Mouse (Mus musculus): ENCODE results near the gene Gcn1l1. TPM values are rescaled to one million over a fixed set of nuclear protein-coding genes. Genes with fewer than 3 reads are reported as not detected.
A peak's percentile ranks its signal among the peaks of the same experiment; 100 is the strongest.
"Not testable (repeated sequence)": the region's sequence is repeated elsewhere in the genome, so short reads cannot be mapped to it uniquely, and the experiment has no call there.

The Gcn1l1 gene
- polyA plus RNA-seq, 1 experiment from 2014 or later, result 44.4 TPM

DNA sequence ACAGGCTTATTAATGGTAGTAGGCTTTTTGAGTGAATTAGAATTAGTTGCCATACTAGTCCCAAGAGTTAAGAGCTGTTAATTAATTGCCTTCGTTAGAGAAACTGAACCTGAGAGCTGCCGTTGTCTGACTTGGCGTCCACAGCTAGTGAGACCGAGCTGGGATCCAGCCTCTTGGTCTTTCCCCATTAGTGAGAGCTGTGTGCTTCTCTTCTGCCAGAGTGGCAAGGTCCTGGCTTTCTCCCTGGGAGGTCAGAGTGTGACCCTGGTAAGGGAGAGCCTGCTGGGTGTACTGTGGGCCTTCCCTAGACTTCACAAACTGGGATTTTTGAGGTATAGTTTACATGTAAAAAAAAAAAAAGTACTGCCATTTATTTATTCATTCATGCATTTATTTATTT, 4.7 kb downstream of the Gcn1l1 start:
- Histone ChIP-seq H3K9ac (no peak overlapping the region), H3K4me2 (no peak overlapping the region), H3K36me3 (peaks cover 27% of the 10 kb centered on the region), H3K27me3 (no peaks in the 10 kb centered on the region), H3K9me3 (no peaks in the 10 kb centered on the region), H3K27ac (replicated peaks) (no peak overlapping the region), H3K4me3 (no peak overlapping the region), H3K4me1 (replicated peaks) (peaks cover 21% of the 10 kb centered on the region)
- 63% methylated on average over 4 of the region's 4 CpGs for WGBS
- no peak for ATAC-seq (ENCODE audit: low FRiP score, low read depth)

DNA sequence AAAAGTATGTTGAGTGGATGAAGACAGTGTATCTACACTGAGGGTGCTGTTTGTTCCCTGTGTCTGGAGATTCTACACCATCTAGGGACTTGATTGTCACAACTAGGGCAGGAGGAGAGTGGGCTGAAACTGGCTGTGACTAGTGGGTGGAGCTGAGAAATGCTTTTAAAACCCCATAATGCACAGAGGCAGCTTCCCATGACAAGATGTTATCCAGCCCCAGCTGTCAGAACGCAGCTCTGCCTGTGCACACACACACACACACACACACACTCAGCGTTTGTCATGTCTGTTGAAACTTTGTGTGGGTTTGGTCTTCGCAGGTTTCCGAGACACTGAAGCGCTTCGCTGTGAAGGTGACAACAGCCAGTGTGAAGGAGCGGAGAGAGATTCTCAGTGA, 6.0 kb downstream of the Gcn1l1 start:
- H3K4me1 ChIP-seq (replicated peaks), result peaks cover 14% of the 10 kb centered on the region
- ATAC-seq (ENCODE audit: low FRiP score, low read depth), result no peak
- peaks cover 39% of the 10 kb centered on the region for H3K36me3 ChIP-seq
- H3K9me3 ChIP-seq, result no peaks in the 10 kb centered on the region
- H3K27me3 ChIP-seq, result no peaks in the 10 kb centered on the region
- H3K27ac ChIP-seq (replicated peaks), result no peak overlapping the region
- 96% methylated on average over 7 of the region's 7 CpGs for WGBS
- no peak overlapping the region for H3K9ac ChIP-seq
- H3K4me2 ChIP-seq, result no peak overlapping the region
- H3K4me3 ChIP-seq, result no peak overlapping the region

DNA sequence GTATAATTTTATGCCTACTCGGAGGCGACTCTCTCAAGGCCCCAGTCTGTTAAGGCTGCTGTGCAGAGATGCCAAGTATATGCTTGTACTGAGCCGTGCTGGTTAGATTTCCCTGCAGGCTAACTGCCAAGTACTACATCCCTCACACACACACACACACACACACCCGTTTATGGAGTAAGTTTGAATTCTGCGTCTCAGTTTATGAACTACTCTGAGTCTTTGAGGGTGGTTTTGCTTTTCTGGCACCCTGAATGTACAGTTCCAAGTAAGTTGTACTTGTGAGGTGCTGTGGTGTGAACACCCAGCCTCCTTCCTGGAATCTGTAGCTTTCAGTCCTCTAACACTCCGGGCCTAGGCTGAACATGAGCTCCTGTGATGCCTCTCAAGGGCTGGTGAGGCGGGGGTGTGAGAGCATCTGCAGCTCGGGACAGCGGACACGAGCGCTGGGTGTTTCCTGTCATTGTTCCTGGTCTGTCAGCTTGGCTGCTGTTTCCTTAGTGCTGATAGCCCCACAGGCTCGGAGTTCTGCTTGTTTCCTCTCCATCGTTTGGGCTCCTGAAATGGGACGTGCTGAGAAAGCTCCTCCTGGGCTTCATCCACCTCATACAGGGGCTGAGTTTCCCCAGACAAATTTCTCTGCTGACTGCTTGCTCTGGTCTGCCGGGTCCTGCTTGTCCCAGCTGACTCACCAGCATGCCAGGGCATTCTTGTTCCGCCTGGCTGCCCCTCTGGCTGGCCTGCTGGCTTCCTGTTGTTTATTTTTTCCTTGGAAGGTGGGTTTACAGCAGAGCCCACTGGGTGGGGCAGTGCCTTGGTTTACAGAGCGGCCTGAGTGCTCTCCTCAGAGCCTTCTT, 7.9 kb downstream of the Gcn1l1 start:
- H3K9ac ChIP-seq, result no peak overlapping the region
- H3K4me1 ChIP-seq (replicated peaks), result 0 out of 2 replicates have a peak, but pooled peaks cover 6% of the 10 kb centered on the region
- no peak overlapping the region for H3K4me2 ChIP-seq
- H3K36me3 ChIP-seq, result peaks cover 53% of the 10 kb centered on the region
- WGBS, result 62% methylated on average over 17 of the region's 17 CpGs
- no peaks in the 10 kb centered on the region for H3K27me3 ChIP-seq
- no peak overlapping the region for H3K4me3 ChIP-seq
- peak overlapping the region; percentile 4 for H3K27ac ChIP-seq (replicated peaks)
- no peaks in the 10 kb centered on the region for H3K9me3 ChIP-seq
- no peak for ATAC-seq (ENCODE audit: low FRiP score, low read depth)

DNA sequence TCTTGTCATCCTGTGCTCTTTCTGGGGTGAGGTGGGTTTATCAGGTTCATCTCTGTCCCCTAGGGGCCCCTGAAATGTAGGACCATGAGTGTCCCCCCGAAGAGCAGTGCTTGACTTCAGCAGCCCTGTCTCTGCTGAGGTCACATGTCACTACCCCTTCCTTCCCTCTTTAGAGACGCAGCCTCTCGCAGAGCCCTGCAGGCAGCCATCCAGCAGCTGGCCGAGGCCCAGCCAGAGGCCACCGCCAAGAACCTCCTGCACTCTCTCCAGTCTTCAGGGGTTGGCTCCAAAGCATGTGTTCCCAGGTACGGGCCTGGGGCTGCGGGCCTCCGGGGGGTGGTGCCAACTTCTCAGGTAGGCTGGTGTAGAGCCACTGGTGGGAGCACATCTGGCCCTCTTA, 9.9 kb downstream of the Gcn1l1 start:
- Histone ChIP-seq H3K36me3 (peaks cover 71% of the 10 kb centered on the region), H3K4me1 (replicated peaks) (no peaks in the 10 kb centered on the region), H3K4me3 (no peak overlapping the region), H3K9ac (no peak overlapping the region), H3K9me3 (no peaks in the 10 kb centered on the region), H3K27me3 (no peaks in the 10 kb centered on the region), H3K27ac (replicated peaks) (no peak overlapping the region), H3K4me2 (no peak overlapping the region)
- 84% methylated on average over 8 of the region's 8 CpGs for WGBS
- no peak for ATAC-seq (ENCODE audit: low FRiP score, low read depth)

DNA sequence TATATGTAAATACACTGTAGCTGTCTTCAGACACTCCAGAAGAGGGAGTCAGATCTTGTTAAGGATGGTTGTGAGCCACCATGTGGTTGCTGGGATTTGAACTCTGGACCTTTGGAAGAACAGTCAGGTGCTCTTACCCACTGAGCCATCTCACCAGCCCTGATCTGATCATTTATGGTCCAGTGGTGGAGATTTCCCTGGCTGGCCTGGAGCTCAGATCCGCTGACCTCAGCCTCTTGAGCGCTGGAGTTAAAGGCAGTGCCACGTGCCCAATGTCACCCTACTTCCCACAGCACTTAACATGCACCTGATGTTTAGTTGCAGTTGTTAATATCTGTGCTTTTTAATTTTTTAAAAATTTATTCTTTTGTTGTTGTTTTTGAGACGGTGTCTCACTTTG, 12.6 kb downstream of the Gcn1l1 start:
- H3K4me1 ChIP-seq (replicated peaks); H3K27me3 ChIP-seq: not testable (repeated sequence)

DNA sequence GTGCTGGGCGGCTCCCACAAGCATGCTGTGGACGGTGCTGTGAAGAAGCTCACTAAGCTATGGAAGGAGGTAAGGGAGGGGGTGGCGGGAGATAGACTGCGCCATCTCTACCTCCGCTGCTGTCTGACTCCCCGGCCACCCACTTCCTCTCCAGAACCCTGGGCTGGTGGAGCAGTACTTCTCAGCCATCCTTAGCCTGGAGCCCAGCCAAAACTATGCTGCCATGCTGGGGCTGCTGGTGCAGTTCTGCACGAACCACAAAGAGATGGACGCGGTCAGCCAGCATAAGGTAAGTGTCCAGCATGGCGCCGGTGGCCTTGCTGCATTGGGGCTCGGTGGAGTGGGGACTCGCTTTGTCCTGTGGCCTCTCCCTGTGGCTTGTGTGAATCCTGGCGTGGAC, 13.9 kb downstream of the Gcn1l1 start:
- Histone ChIP-seq H3K27me3 (no peaks in the 10 kb centered on the region), H3K36me3 (peaks cover 91% of the 10 kb centered on the region), H3K9me3 (no peaks in the 10 kb centered on the region), H3K4me3 (no peak overlapping the region), H3K4me1 (replicated peaks) (no peaks in the 10 kb centered on the region), H3K4me2 (no peak overlapping the region), H3K9ac (no peak overlapping the region), H3K27ac (replicated peaks) (no peak overlapping the region)
- WGBS, result 93% methylated on average over 14 of the region's 14 CpGs
- ATAC-seq (ENCODE audit: low FRiP score, low read depth), result no peak

More for the DNA sequence above, 12.6 kb downstream of the Gcn1l1 start:
- ATAC-seq (ENCODE audit: low FRiP score, low read depth); H3K9me3 ChIP-seq; H3K9ac ChIP-seq; H3K4me3 ChIP-seq; H3K27ac ChIP-seq (replicated peaks); H3K4me2 ChIP-seq: not testable (repeated sequence)
- 95% methylated on average over 4 of the region's 4 CpGs for WGBS
- H3K36me3 ChIP-seq, result peaks cover 84% of the 10 kb centered on the region

DNA sequence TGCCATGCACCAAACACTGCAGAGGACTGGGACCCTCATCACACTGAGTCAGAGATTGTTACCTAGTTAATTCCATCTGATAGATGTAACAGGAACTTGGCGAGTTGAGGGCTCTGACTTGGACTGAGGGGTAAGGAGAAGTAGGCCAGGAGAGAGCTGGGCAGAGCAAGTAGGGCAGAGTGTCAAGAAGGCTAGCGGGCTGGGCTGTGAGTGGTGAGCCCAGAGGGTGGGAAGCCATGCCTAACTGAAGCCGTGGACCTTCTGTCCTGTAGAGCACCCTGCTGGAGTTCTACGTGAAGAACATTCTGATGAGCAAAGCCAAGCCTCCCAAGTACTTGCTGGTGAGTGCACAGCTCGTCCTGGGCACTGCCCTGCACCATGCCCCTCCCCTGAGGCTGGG, 14.3 kb downstream of the Gcn1l1 start:
- Histone ChIP-seq H3K9me3 (no peaks in the 10 kb centered on the region), H3K4me1 (replicated peaks) (no peaks in the 10 kb centered on the region), H3K4me3 (no peak overlapping the region), H3K36me3 (peaks cover 92% of the 10 kb centered on the region), H3K27ac (replicated peaks) (no peak overlapping the region), H3K4me2 (no peak overlapping the region), H3K9ac (no peak overlapping the region), H3K27me3 (no peaks in the 10 kb centered on the region)
- 83% methylated on average over 5 of the region's 5 CpGs for WGBS
- no peak for ATAC-seq (ENCODE audit: low FRiP score, low read depth)

DNA sequence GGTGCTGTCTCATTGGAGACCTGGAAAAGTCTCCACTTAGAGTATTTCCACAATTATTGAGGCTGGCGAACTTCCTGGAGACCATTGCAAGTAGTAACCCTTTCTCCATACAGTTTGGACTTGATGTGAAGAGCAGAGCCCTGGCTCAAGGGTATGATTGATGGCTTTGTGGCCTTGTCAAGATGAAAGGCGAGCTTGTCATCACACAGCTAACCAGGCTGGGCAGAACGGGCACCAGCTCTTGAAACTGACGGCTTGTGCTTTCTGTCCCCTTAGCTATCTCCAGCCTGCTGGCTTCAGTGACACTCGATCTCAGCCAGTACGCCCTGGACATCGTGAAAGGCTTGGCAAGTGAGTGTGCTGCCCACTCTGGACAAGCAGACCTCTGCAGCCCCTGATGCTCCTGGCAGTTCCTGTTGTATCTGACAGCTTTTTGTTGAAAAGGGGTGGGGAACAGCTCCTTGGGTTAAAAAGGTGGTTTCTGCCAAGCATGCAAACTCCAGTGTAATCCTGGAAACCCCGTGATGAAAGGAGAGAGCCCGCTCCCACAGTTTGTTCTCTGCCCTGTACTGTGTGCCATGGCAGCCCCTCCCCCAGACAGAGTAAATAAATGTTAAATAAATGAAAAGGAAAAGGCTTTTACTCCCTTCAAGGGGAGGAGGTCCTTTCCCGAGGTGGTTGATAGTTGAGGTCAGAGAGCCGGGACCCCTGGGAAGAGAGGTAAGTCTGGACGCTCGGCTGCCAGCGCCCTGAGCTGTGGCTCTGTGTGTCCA, 15.4 kb downstream of the Gcn1l1 start:
- Histone ChIP-seq H3K9ac (no peak overlapping the region), H3K4me1 (replicated peaks) (no peaks in the 10 kb centered on the region), H3K4me3 (no peak overlapping the region), H3K27me3 (no peaks in the 10 kb centered on the region), H3K27ac (replicated peaks) (no peak overlapping the region), H3K9me3 (no peaks in the 10 kb centered on the region), H3K36me3 (peaks cover 92% of the 10 kb centered on the region), H3K4me2 (no peak overlapping the region)
- no peak for ATAC-seq (ENCODE audit: low FRiP score, low read depth)
- WGBS, result 96% methylated on average over 14 of the region's 14 CpGs

DNA sequence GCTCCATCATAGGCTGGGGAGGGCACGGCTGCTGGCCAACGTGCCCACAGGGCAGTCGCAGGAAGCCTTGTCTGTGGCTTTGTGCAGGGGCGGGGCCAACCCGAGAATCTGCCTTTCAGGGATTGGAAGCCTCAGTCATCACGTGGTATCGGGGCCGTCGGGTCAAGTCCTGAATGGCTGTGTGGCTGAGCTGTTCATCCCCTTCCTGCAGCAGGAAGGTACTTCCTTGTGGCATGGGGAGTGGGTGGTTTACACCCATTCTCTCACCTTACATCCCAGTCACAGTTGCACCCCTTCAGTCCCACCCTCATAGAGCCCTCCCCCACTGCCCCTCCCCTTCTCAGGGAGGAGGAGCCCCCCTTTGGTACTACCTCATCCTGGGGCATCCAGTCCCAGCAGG, 16.6 kb downstream of the Gcn1l1 start:
- WGBS, result 94% methylated on average over 9 of the region's 9 CpGs
- no peak for ATAC-seq (ENCODE audit: low FRiP score, low read depth)
- no peak overlapping the region for H3K27ac ChIP-seq (replicated peaks)
- H3K9me3 ChIP-seq, result no peaks in the 10 kb centered on the region
- peaks cover 94% of the 10 kb centered on the region for H3K36me3 ChIP-seq
- no peak overlapping the region for H3K4me3 ChIP-seq
- no peaks in the 10 kb centered on the region for H3K27me3 ChIP-seq
- H3K9ac ChIP-seq, result no peak overlapping the region
- no peaks in the 10 kb centered on the region for H3K4me1 ChIP-seq (replicated peaks)
- H3K4me2 ChIP-seq, result no peak overlapping the region

DNA sequence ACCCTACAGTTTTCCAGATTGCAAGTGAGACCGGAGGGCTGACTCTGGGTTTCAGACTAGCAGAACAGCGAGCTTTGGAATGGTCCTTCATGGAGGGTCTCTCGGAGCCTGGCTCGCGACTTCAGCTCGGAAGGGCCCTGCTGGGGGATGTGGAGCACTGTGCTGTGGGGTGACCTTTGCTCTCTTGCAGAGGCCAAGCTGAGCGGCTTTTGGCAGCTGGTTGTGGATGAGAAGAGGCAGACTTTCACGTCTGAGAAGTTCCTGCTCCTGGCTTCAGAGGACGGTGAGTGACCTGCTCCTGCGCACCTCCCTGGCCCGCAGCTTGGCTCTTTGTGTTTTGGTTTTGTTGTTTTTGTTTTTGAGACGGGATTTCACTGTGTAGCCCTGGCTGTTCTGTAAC, 20.6 kb downstream of the Gcn1l1 start:
- no peak overlapping the region for H3K4me2 ChIP-seq
- H3K9me3 ChIP-seq, result no peaks in the 10 kb centered on the region
- H3K4me3 ChIP-seq, result no peak overlapping the region
- 83% methylated on average over 12 of the region's 12 CpGs for WGBS
- no peak for ATAC-seq (ENCODE audit: low FRiP score, low read depth)
- no peak overlapping the region for H3K9ac ChIP-seq
- no peak overlapping the region for H3K27ac ChIP-seq (replicated peaks)
- no peaks in the 10 kb centered on the region for H3K27me3 ChIP-seq
- peaks cover 95% of the 10 kb centered on the region for H3K36me3 ChIP-seq
- no peaks in the 10 kb centered on the region for H3K4me1 ChIP-seq (replicated peaks)

DNA sequence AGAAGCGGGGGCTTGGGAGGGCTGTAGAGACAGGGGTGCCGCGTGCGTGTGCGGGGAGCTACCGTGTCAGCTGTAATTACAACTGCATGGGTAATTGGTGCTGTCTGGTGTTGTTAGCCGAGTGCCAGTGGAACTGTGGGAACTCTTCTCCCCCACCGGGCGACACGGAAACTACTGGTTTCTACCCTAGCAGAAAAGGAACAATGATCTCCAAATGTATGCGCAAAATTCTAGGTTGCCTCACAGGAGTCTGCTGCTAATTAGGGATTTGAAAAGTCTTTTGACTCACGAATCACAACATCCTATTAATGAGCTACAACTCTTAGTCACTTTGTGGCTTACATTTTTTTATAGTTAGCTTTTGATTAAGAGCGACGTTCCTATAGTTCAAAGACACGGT, 21.1 kb downstream of the Gcn1l1 start:
- H3K27ac ChIP-seq (replicated peaks), result no peak overlapping the region
- WGBS, result 60% methylated on average over 15 of the region's 15 CpGs

DNA sequence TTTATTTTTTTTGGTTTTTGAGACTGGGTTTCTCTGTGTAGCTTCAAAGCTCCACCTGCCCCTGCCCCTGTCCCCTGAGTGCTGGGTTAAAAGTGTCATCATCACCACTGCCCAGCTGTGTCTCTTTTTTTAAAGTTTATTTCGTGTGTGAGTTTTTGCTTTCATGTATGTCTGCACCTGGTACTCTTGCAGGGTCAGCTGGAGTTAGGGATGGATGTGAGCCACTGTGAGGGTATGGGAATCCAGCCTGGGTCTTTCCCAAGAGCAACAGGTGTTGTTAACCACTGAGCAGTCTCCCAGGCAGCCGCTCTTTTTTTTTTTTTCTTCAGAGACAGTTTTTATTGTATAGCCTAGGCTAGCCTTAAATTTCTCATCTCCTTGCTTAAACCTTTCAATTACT, 21.7 kb downstream of the Gcn1l1 start:
- no peak for ATAC-seq (ENCODE audit: low FRiP score, low read depth)
- WGBS, result 98% methylated on average over 2 of the region's 2 CpGs
- no peak overlapping the region for H3K4me2 ChIP-seq
- no peaks in the 10 kb centered on the region for H3K9me3 ChIP-seq
- no peak overlapping the region for H3K9ac ChIP-seq
- no peaks in the 10 kb centered on the region for H3K4me1 ChIP-seq (replicated peaks)
- no peak overlapping the region for H3K27ac ChIP-seq (replicated peaks)
- H3K27me3 ChIP-seq, result no peaks in the 10 kb centered on the region
- peaks cover 86% of the 10 kb centered on the region for H3K36me3 ChIP-seq
- H3K4me3 ChIP-seq, result no peak overlapping the region

More for the DNA sequence above, 21.1 kb downstream of the Gcn1l1 start:
- ATAC-seq (ENCODE audit: low FRiP score, low read depth), result no peak
- Histone ChIP-seq H3K4me3 (no peak overlapping the region), H3K36me3 (peaks cover 92% of the 10 kb centered on the region), H3K27me3 (no peaks in the 10 kb centered on the region), H3K9me3 (no peaks in the 10 kb centered on the region), H3K4me2 (no peak overlapping the region), H3K4me1 (replicated peaks) (no peaks in the 10 kb centered on the region), H3K9ac (no peak overlapping the region)

Data from hindbrain, embryonic 15.5 days (tissue).